Mouse (Mus musculus): ENCODE measurements around the gene Grap. TPM values are rescaled to one million over a fixed set of nuclear protein-coding genes. Genes with fewer than 3 reads are reported as not detected.
A peak's percentile ranks its signal among the peaks of the same experiment; 100 is the strongest.
"Not testable (repeated sequence)": the region's sequence is repeated elsewhere in the genome, so short reads cannot be mapped to it uniquely, and the experiment has no call there.

The Grap gene
- total RNA-seq, 2 experiments from 2014 or later, result 7.0 to 7.8 TPM

- no peak for DNase-seq (ENCODE audit: low spot score in 2 of 2)
These were observed 14.1 kb upstream of the Grap start for GRCm38 (mm10) chr11:61638764-61639536.

GRCm38 (mm10) chr11:61639601-61640177 is 13.4 kb upstream of the Grap start:
- no peak for DNase-seq (ENCODE audit: low spot score in 2 of 2)

- DNase-seq (ENCODE audit: low spot score in 2 of 2), result not testable (repeated sequence)
These were observed 12.5 kb upstream of the Grap start for GRCm38 (mm10) chr11:61640585-61640984.

- DNase-seq (ENCODE audit: low spot score in 2 of 2), result no peak
These were observed 11.0 kb upstream of the Grap start for GRCm38 (mm10) chr11:61642106-61642505.

GRCm38 (mm10) chr11:61643184-61643961 is 9.7 kb upstream of the Grap start:
- no peak for DNase-seq (ENCODE audit: low spot score in 2 of 2)

- DNase-seq (ENCODE audit: low spot score in 2 of 2), result peak in 1 of 2 experiments; percentile 36
These were observed 8.3 kb upstream of the Grap start for GRCm38 (mm10) chr11:61644576-61645326.

- no peak for DNase-seq (ENCODE audit: low spot score in 2 of 2)
These were observed 7.7 kb upstream of the Grap start for GRCm38 (mm10) chr11:61645357-61645857.

GRCm38 (mm10) chr11:61646499-61647039 is 6.5 kb upstream of the Grap start:
- DNase-seq (ENCODE audit: low spot score in 2 of 2), result no peak

GRCm38 (mm10) chr11:61647110-61647910 is 5.8 kb upstream of the Grap start:
- no peak for DNase-seq (ENCODE audit: low spot score in 2 of 2)

GRCm38 (mm10) chr11:61647956-61648748 is 4.9 kb upstream of the Grap start:
- no peak for DNase-seq (ENCODE audit: low spot score in 2 of 2)

GRCm38 (mm10) chr11:61648749-61649115 is 4.3 kb upstream of the Grap start:
- DNase-seq (ENCODE audit: low spot score in 2 of 2), result no peak

- DNase-seq (ENCODE audit: low spot score in 2 of 2), result no peak
These were observed 3.9 kb upstream of the Grap start for GRCm38 (mm10) chr11:61649163-61649580.

GRCm38 (mm10) chr11:61649626-61650025 is 3.4 kb upstream of the Grap start:
- DNase-seq (ENCODE audit: low spot score in 2 of 2), result no peak

- DNase-seq (ENCODE audit: low spot score in 2 of 2), result no peak
These were observed 2.4 kb upstream of the Grap start for GRCm38 (mm10) chr11:61650470-61651265.

GRCm38 (mm10) chr11:61652216-61652615 is 849 bp upstream of the Grap start:
- DNase-seq (ENCODE audit: low spot score in 2 of 2), result no peak

GRCm38 (mm10) chr11:61653568-61653967 is 503 bp downstream of the Grap start:
- DNase-seq (ENCODE audit: low spot score in 2 of 2), result no peak

GRCm38 (mm10) chr11:61654786-61655311 is 1.8 kb downstream of the Grap start:
- no peak for DNase-seq (ENCODE audit: low spot score in 2 of 2)

- DNase-seq (ENCODE audit: low spot score in 2 of 2), result no peak
These were observed 2.6 kb downstream of the Grap start for GRCm38 (mm10) chr11:61655649-61656048.

All from gastrocnemius, postnatal 4 days (tissue).